Mouse (Mus musculus) stomach, postnatal 0 days (tissue): ENCODE measurements around the gene Gtpbp3.

Experiments
- CTCF ChIP-seq: IDR thresholded peaks from 2 replicates; pipeline ENCODE4 v1.5.1; 2016; ENCODE audit warnings: antibody characterized with exemption, low read depth, mild to moderate bottlenecking, moderate library complexity
- EP300 ChIP-seq: optimal IDR thresholded peaks from 2 replicates; pipeline ENCODE3; 2016; ENCODE audit warnings: antibody characterized with exemption

- peak; percentile 50 for TF ChIP-seq CTCF
- TF ChIP-seq EP300 = no peak
Observed at GRCm38 (mm10) chr8:71476099-71476940, 11.6 kb upstream of the Gtpbp3 start.
